Mouse (Mus musculus): ENCODE results near the gene Sds. TPM values are rescaled to one million over a fixed set of nuclear protein-coding genes. Genes with fewer than 3 reads are reported as not detected.

The Sds gene
- total RNA-seq, 4 experiments from 2014 or later = 0.82 to 0.91 TPM; not detected in 2

DNA sequence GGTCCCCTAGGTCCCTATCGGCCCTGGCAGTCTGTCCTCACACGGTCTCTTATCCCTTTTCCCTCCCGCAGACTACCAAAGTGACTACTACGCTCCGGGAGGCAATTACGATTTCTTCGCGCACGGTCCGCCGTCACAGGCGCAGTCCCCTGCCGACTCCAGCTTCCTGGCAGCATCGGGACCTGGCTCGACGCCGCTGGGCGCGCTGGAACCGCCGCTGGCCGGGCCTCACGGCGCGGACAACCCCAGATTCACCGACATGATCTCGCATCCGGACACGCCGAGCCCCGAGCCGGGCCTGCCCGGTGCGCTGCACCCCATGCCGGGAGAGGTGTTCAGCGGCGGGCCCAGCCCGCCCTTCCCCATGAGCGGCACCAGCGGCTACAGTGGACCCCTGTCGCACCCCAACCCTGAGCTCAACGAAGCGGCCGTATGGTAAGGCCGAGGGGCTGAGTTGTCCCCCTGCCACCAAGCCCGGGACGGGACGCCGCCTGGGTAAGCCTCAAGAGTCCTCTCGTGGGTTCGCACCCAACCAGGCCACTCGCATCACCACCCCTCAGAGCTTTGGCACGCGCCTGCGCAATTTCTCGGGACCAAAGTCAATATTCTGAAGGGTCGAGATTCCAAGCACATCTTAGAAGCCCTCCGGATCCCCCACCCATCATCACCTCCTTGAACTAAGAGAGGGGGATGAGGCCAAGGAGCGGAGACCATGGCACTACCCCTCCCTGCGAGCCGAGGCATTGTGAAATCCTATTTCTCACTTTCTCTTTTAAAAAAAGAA is 36.2 kb upstream of the Sds start:
- DNase-seq (ENCODE audit: low spot score in 2 of 2) = no peak

DNA sequence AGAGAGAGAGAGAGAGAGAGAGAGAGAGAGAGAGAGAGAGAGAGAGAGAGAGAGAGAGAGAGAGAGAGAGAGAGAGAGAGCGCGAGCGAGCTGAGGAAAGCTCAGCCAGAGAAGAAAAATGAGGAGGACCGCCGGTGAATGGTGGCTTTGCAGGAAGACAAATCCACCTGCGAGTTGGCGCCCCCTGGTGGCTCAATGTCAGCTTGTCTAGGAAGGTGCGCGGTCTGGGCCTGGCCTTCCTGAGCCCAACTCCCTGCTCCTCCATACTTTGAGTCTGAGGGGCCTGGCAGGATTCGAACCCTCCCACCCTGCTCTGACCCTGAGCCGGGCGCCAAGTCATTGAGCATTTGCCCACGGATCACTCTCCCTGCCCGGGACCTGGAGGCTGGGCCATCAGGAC is 35.6 kb upstream of the Sds start:
- DNase-seq (ENCODE audit: low spot score in 2 of 2) = peak; percentile 61 to 84

DNA sequence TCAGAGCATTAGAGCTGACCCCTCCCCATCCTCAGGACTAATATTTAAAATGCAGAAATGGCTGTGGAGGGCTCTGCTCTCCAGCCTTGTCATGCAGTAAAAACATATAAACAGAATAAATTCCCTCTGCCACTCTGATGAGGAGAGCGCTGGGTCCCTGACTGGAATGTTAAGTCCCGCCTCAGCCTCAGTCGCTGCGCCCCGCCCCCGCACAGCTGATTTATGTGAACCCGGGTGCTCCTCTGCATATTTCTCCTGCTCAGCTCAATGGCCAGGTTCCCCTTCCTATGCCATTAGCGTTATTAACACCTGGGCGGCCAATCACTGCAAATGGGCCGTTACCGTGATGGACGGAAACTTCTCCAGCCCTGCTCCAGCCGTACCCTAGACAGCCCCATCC is 29.0 kb upstream of the Sds start:
- DNase-seq (ENCODE audit: low spot score in 2 of 2) = no peak

DNA sequence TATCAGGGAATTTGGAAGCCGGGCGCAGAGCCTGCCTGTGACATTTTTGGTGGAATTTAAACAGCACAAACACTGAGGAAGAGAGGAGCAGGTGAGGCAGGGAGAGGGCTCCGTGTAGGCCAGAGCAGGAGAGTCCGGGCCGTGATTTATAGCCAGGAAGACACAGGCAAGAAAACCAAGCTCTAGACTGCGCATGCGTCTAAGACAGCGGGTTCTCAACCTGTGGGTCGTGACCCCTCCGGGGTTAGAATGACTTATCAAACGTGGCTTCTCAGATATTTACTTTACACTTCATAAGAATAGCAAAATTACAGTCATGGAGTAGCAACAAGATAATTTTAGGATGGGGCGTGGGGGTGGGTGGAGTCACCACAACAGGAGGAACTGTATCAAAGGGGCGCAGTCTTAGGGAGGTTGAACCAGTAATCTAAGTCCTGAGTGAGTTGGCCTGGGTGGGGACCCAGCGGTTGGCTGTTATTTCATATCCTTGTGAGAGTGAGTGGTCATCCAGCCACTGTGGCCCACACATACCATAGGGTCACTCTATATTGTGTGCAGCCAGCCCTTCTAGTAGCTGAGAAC is 21.5 kb upstream of the Sds start:
- no peak for DNase-seq (ENCODE audit: low spot score in 2 of 2)

DNA sequence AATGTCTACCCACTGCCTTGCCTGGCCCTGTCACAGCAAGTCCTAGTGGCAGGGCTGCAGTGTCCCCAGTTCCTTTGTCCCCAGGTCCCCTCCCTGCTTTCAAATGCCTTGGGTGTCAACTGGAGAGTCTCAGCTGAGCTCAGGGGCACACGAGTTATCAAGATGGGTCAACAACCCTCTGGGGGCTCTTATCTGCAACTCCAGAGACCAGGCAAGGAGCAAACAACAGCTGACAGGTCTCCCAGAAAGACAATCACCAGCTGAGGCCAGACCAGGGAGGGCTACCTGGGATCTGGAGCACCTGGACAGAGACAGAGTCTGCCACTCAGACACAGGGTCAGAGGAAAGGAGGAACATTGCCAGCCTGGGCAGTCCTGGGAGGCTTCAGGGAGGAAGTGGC is 20.1 kb upstream of the Sds start:
- DNase-seq (ENCODE audit: low spot score in 2 of 2) = no peak

DNA sequence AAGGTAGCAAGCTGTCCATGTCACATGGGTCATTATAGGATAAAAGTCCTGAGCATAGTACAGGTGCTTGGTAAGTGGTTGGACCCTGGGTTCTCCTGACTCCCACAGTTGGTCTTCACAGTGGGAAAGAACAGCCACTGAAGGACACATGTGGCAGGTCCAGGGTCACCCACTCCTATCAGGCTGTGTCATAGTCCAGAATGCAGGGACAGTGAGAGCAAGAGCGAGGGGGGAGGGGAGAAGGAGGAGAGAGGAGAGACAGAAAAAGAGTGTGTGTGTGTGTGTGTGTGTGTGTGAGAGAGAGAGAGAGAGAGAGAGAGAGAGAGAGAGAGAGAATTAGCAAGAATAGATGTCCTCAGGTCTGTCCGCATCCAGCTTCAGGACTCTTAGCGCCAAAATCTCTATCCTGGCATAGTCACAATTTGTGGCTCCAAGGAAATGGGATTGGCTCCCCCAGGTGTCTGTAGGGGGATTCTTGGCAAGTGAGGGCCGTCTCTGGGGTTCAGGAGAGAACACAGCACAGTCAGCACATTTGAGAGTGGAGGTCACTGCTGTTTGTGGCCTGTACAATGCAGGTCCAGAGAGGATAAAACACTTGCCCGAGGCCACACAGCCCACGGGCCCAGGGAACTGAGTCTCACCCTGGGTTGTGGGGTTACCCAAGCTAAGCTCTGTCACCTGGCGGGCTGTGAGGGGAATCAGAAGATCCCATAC is 19.3 kb upstream of the Sds start:
- no peak for DNase-seq (ENCODE audit: low spot score in 2 of 2)

DNA sequence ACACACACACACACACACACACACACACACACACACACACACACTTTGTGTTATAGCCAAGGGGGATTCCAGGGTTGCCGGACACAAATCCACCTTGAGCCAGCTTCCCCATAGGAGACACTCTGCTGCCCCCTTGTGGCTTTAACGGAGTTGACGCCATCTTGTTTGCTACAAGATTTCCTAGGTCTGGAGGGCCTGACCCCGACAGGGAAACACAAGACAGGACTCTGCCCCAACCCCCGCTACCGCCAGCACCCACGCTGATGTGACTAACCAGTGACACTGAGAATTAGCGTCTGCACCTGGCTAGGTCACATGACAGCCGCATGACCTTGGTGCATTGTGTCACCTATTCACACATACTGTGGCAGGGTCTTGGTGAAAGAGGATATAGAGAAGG is 18.7 kb upstream of the Sds start:
- DNase-seq (ENCODE audit: low spot score in 2 of 2) = peak in 1 of 2 experiments; percentile 53

DNA sequence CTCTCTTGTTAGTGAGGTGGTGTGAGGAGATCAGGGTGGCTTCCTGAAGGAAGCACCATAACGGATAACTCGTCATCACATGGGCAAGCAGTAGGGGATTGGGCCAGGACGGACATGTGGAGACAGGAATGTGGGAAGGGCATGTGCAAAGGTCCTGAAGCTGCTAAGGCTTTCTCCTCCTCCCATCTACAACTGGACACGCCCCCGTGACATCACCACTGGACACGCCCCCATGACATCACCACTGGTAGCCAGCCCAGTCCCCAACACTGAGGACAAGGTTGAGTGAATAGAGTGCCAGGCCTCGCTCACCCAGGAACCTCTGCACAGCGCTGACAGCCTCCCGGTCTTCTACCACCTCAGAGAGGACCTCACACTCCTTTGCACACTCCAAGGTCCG is 17.2 kb upstream of the Sds start:
- DNase-seq (ENCODE audit: low spot score in 2 of 2) = no peak

DNA sequence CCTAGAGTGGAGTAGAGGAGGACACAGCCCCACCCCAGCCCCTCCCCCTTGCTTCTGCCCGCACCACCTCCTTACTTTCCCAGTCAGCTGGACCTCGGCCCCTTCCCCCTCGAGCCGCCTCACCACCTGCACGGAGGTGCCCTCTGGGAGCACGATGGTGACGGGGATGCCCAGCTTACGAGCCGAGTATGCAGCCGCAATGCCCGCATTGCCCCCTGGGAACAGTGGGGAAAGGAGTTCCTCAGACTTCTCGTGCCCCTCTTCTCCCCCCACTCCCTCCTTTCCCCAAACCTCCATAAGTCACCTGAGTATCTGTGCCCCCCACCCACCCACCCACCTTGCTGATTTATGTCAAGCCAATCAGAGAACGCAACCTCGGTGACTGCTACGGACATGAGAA is 14.4 kb upstream of the Sds start:
- no peak for DNase-seq (ENCODE audit: low spot score in 2 of 2)

DNA sequence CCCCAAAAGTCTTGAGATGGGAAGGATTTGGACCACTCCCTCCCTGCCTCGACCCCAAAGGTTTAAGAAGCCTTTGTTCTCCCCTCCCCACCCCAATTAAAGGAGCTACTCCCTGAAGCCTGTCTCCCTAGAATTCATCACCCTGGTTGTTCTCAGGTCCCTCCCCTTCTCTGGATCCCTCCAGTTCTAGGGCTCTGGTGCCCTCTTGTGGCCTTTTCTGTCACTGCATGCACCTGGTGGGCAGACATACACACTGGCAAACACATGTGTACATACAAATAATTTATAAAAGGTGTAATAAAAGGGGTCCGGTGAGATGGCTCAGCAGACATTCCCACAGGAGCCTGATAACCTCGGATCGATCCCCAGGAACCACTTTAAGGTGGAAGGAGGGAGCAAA is 12.0 kb upstream of the Sds start:
- DNase-seq (ENCODE audit: low spot score in 2 of 2) = no peak

DNA sequence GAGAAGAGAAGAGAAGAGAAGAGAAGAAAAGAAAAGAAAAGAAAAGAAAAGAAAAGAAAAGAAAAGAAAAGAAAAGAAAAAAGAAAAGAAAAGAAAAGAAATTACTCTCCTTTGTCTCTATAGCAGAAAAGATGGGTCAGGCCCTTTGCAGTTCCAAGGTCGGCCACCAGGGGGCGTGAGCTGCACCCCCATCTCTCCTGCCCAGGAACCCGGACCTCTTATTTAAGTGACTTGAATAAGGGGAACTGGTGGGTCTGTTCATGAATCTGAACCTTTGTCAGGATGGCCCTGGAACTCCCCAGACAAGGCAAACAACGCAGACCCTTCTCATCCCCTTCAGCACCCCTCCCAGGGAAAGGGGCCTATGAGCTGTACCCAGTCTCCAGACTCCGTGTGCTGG is 11.3 kb upstream of the Sds start:
- no peak for DNase-seq (ENCODE audit: low spot score in 2 of 2)

DNA sequence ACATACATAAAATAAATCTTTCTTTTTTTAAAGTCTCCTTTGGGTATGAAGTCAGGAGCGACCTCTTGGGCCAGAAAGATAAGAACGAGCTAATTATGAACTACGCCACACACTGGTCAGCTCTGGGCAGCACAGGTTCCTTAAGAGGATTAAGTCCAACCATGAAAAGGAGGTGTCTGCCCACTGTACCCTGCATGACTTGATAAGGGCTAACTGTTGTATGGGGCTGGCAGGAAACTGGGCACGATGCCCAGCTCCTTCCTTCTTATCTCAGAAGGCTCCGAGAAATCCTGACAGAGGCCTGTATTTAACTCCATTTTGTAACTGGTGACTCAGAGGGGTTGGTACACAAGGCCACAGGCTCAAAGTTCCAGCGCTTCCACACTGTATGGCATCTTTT is 10.5 kb upstream of the Sds start:
- DNase-seq (ENCODE audit: low spot score in 2 of 2) = no peak

DNA sequence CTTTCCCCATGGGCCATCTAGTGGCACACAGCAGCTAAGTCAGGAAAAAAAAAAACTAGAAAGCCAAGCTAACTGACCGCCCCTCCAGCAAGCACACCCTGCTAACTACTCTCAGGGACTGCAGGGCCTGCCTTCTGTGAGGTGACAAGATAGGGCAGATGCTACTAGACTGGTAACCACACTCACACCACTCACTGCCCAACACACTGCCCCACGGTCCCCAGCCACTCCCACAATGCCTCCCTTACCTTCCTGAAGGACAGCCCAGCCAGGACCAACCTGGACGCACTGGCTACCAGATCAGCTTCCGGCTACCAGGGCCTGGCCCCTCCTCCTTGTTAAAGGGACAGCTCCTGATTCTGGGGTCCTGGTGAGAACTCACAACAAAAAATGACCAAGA is 9.3 kb upstream of the Sds start:
- DNase-seq (ENCODE audit: low spot score in 2 of 2) = no peak

DNA sequence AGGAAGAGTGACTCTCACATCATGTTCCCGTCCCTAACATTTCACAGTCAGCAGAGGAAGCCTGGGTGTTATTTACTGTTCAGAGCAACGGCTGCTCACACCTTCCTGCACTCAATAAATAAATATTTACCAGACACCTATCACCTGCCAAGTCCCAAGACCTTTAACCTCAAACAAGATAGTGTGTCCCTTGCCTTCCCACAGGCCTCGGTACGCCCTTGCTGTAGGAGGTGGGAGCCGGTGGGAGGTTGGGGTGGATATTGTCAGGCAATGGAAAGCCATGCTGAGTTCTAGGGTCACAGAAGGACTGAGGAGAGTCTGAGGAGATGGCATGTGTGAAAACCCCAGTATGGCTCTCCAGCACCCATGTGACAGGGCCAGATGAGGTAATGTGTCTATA is 8.0 kb upstream of the Sds start:
- no peak for DNase-seq (ENCODE audit: low spot score in 2 of 2)

DNA sequence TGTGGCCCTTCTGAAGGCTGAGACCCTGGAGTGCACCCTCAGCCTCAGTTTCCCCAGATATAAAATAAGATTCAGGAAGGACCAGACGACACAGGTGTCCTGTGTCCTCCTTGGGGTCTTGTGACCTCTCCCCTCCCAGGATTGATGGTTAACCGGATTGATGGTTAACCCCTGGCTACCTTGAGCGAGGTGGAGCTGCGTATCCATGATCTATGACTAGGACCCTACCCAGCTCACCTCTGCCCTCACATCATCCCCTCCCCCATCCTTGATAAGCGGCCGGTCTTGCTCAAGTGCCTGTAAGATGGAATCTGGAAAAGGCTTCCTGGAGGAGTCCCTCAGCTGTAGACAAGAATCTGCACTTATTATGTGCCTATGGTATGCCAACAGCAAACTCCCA is 7.5 kb upstream of the Sds start:
- no peak for DNase-seq (ENCODE audit: low spot score in 2 of 2)

DNA sequence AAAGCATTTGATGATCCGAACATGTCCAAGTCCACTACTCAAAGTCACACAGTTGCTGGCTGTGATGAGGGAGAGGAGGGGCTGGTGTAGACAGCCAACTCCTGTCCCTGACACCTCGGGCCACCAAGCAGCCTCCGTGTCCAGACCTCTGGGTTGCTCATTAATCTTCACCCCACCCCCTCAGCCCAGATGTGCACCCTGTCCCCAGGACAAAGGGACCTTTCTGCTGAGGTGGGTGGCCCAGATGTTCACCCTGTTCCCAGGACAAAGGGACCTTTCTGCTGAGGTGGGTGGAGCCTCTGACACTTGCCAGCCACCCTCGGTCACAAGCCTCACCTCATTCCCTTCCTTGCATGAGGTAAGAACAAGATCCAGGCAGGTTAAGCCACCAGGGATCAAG is 4.8 kb upstream of the Sds start:
- DNase-seq (ENCODE audit: low spot score in 2 of 2) = no peak

DNA sequence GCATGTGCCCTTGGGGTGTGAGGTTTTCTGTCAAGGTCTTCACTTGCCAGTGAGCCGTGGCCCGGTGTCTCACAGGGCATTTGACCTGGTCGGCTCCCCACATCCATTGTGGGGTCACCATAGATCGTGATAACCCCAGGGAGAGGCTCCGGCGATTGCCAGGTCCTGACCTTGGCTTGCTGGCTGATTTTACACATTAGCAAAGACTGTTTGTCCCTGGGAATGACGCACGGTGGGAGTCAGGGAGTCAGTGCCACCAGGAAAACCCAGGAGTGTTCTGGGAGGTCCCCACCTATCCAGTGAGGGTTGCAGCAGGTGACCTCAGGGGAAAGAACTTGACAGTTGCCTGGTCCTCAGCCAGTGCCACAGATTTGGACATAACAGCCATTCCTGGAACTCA is 3.6 kb upstream of the Sds start, which contains the start of gene Sdsl:
TSS of gene Sdsl (minus strand) at position 41 of the 400 bp plus-strand sequence.
- DNase-seq (ENCODE audit: low spot score in 2 of 2) = no peak

DNA sequence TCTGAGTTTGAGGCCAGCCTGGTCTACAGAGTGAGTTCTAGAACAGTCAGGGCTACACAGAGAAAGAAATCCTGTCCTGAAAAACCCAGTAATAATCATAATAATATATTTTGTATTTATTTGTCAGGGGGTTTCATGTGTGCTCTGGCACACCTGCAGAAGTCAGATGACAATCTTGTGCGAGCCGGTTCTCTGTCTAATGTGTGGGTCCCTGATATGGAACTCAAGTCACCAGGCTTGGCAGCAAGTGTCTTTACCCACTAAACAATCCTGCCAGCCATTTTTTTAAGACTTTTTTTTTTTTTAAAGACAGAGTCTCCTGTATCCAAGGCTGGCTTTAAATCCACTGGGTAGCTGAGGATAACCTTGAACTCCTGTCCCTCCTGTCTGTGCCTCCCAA is 3.0 kb upstream of the Sds start:
- no peak for DNase-seq (ENCODE audit: low spot score in 2 of 2)

DNA sequence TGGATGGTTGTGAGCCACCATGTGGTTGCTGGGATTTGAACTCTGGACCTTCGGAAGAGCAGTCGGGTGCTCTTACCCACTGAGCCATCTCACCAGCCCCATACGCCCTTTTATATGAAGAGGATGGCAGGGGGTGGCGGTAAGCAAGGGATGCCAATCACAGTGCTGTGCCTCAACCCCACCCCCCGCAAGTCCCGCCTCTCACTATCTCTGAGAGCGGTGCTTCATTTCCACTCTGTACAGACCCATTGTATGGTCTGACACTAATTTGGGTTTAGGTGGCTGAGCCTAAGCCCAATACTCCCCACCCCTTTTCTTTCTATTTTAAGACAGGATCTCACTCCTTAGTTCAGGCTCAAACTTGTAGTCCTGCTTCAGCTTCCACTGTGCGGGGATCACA is 465 bp upstream of the Sds start:
- DNase-seq (ENCODE audit: low spot score in 2 of 2) = no peak

DNA sequence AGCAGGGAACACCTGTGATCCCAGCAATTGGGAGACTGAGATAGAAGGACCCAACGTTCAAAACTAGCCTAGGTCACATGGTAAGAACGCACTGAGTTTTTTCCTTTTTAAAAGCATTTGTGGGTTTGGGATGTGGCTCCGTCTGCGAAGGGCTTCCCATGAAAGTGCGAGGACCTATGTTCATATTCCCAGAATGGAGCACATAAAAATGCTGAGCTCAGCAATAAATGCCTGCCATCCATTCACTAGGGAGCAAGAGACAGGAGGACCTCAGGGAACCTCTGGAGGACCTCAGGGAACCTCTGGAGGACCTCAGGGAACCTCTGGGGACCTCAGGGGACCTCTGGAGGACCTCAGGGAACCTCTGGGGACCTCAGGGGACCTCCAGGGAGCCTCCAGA is 1.7 kb downstream of the Sds start:
- no peak for DNase-seq (ENCODE audit: low spot score in 2 of 2)

DNA sequence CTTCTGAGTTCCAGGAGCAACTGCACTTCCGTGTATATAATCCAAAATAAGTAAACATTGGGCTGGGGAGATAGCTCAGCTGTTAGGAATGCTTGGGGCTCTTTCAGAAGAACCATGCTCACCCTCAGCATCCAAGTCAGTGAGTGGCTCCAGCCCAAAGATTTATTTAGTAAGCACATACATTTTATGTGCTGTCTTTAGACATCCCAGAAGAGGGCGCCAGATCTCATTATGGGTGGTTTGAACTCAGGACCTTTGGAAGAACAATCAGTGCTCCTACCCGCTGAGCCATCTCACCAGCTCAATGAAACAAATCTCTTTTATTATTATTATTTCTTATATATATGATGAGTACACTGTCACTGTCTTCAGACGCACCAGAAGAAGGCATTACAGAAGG is 3.2 kb downstream of the Sds start:
- no peak for DNase-seq (ENCODE audit: low spot score in 2 of 2)

DNA sequence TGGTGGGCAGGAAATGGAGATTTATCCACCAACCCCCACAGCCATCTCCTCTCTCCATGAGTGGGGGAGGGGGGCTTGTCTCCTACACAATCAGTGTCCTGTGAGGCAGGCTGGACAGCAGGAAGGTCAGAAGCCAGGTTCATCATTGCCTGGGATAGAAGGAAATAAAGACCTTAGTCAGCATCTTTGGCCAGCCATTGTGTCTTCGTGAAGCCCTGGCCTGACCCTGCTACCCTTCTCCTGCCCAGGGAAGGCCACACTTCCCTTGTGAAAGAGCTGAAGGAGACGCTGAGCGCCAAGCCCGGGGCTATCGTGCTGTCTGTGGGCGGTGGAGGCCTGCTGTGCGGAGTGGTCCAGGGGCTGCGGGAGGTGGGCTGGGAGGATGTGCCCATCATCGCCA is 4.9 kb downstream of the Sds start:
- DNase-seq (ENCODE audit: low spot score in 2 of 2) = no peak

DNA sequence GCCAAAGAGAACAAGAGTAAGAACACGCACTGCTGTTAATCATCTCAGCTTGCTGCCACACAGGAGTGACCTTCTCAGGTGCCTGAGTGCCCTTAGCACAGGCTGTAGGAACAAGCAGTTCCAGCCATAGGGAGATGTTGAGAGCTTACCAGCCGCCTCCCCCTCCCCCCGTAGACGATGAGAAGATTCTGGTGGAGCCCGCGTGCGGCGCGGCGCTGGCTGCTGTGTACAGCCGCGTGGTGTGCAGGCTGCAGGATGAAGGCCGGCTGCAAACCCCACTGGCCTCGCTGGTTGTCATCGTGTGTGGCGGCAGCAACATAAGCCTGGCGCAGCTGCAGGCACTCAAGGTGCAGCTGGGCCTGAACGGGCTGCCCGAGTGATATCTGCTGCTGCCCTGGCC is 7.1 kb downstream of the Sds start:
- DNase-seq (ENCODE audit: low spot score in 2 of 2) = no peak
